Mouse (Mus musculus) MEL (cell line): Measurements from ENCODE around the gene Lypd6b. TPM values are rescaled to one million over a fixed set of nuclear protein-coding genes. Genes with fewer than 3 reads are reported as not detected.

ENCODE experiments used
- DNase-seq: peaks from one replicate; pipeline ENCODE4 v3.0.0; 2011; ENCODE audit warnings: low read depth, low spot score
- H3K27ac ChIP-seq: 2 replicates; pipeline ENCODE4 v1.5.1; 2012; ENCODE audit warnings: low read depth, mild to moderate bottlenecking, control low read depth, low read length, moderate library complexity; ENCODE audit not compliant: control insufficient read depth
- H3K27me3 ChIP-seq, 2 experiments: fragments of 150-350 bp in 1 of 2; sonication (generic) in 1 of 2; 2 replicates each; pipeline ENCODE4 v1.6.1; 2012; ENCODE audit warnings: low read length in 2 of 2, mild to moderate bottlenecking in 2 of 2, improper control_type of control experiment in 1 of 2, moderate library complexity in 1 of 2; ENCODE audit not compliant: insufficient read depth in 2 of 2, control insufficient read depth in 1 of 2
- H3K36me3 ChIP-seq, 2 experiments: 2 replicates each; pipeline ENCODE4 v1.6.1; 2012 to 2014; ENCODE audit warnings: low read length in 2 of 2, improper control_type of control experiment in 1 of 2, inconsistent platforms in 1 of 2, mild to moderate bottlenecking in 1 of 2; ENCODE audit not compliant: insufficient read depth in 2 of 2, control insufficient read depth in 1 of 2
- H3K4me1 ChIP-seq, 2 experiments: fragments of 150-350 bp in 1 of 2; sonication (generic) in 1 of 2; 2 replicates each; pipeline ENCODE4 v1.6.1; 2012; ENCODE audit warnings: low read length in 2 of 2, improper control_type of control experiment in 1 of 2, mild to moderate bottlenecking in 1 of 2; ENCODE audit not compliant: insufficient read depth in 2 of 2, control insufficient read depth in 1 of 2
- H3K4me3 ChIP-seq, 2 experiments: fragments of 150-350 bp in 1 of 2; sonication (generic) in 1 of 2; 2 replicates each; pipeline ENCODE4 v1.5.1; 2012; ENCODE audit warnings: low read depth in 2 of 2, low read length in 2 of 2, mild to moderate bottlenecking in 2 of 2, moderate library complexity in 2 of 2, control low read depth in 1 of 2, improper control_type of control experiment in 1 of 2; ENCODE audit not compliant: control insufficient read depth in 1 of 2, insufficient read depth in 1 of 2
- H3K79me2 ChIP-seq: 2 replicates; pipeline ENCODE4 v1.6.1; 2012; ENCODE audit warnings: mild to moderate bottlenecking, low read length, moderate library complexity; ENCODE audit not compliant: control insufficient read depth, poor library complexity, insufficient read depth
- H3K9ac ChIP-seq: 2 replicates; pipeline ENCODE4 v1.6.1; 2012; ENCODE audit warnings: low read depth, mild to moderate bottlenecking, control low read depth, low read length, moderate library complexity; ENCODE audit not compliant: control insufficient read depth, poor library complexity, severe bottlenecking
- H3K9me3 ChIP-seq: fragments of 150-350 bp; sonication (generic); replicated peaks from 2 replicates; pipeline ENCODE4 v1.6.1; 2012; ENCODE audit warnings: mild to moderate bottlenecking, low read length, improper control_type of control experiment, moderate library complexity; ENCODE audit not compliant: insufficient read depth
- CHD2 ChIP-seq: IDR thresholded peaks from 2 replicates; pipeline ENCODE4 v1.6.1; 2011; ENCODE audit warnings: low read length, improper control_type of control experiment
- CTCF ChIP-seq, 3 experiments: IDR thresholded peaks in 2 of 3; conservative IDR thresholded peaks in 1 of 3; 2 replicates each; pipeline ENCODE4 v1.5.1; 2011 to 2012; ENCODE audit warnings: low read length in 3 of 3, low read depth in 2 of 3, mild to moderate bottlenecking in 2 of 3, improper control_type of control experiment in 1 of 3, inconsistent platforms in 1 of 3, mixed read lengths in 1 of 3, moderate library complexity in 1 of 3; ENCODE audit not compliant: control insufficient read depth in 1 of 3, insufficient read depth in 1 of 3, poor library complexity in 1 of 3, severe bottlenecking in 1 of 3
- ETS1 ChIP-seq: IDR thresholded peaks from 2 replicates; pipeline ENCODE4 v1.6.1; 2012; ENCODE audit warnings: low read depth, mild to moderate bottlenecking, inconsistent platforms, low read length, improper control_type of control experiment, moderate library complexity
- GABPA ChIP-seq: IDR thresholded peaks from 2 replicates; pipeline ENCODE4 v1.6.1; 2012; ENCODE audit warnings: low read depth, mild to moderate bottlenecking, inconsistent platforms, low read length, improper control_type of control experiment, moderate library complexity
- HCFC1 ChIP-seq: IDR thresholded peaks from 2 replicates; pipeline ENCODE4 v1.6.1; 2012; ENCODE audit warnings: low read depth, mild to moderate bottlenecking, inconsistent platforms, low read length, improper control_type of control experiment, moderate library complexity
- JUND ChIP-seq: IDR thresholded peaks from 2 replicates; pipeline ENCODE4 v1.6.1; 2011; ENCODE audit warnings: low read depth, mild to moderate bottlenecking, improper control_type of control experiment, low read length
- KAT2A ChIP-seq: conservative IDR thresholded peaks from 2 replicates; pipeline ENCODE4 v1.6.1; 2012; ENCODE audit warnings: low read depth, low read length, improper control_type of control experiment, inconsistent platforms
- MAX ChIP-seq: IDR thresholded peaks from 2 replicates; pipeline ENCODE4 v1.6.1; 2011; ENCODE audit warnings: low read length, improper control_type of control experiment
- MEF2A ChIP-seq: IDR thresholded peaks from 2 replicates; pipeline ENCODE4 v1.6.1; 2014; ENCODE audit warnings: low read depth, mild to moderate bottlenecking, inconsistent platforms, low read length, improper control_type of control experiment; ENCODE audit not compliant: poor library complexity, insufficient replicate concordance, severe bottlenecking; ENCODE audit errors: extremely low read depth
- MXI1 ChIP-seq: IDR thresholded peaks from 2 replicates; pipeline ENCODE4 v1.6.1; 2011; ENCODE audit warnings: mild to moderate bottlenecking, low read depth, low read length, improper control_type of control experiment
- MYB ChIP-seq: IDR thresholded peaks from 2 replicates; pipeline ENCODE4 v1.6.1; 2011; ENCODE audit warnings: mild to moderate bottlenecking, low read depth, low read length, improper control_type of control experiment
- POLR2A ChIP-seq, 2 experiments: IDR thresholded peaks; 2 replicates each; pipeline ENCODE4 v1.6.1; 2011 to 2012; ENCODE audit warnings: low read length in 2 of 2, mild to moderate bottlenecking in 2 of 2, control low read depth in 1 of 2, improper control_type of control experiment in 1 of 2, low read depth in 1 of 2, moderate library complexity in 1 of 2; ENCODE audit not compliant: control insufficient read depth in 1 of 2, insufficient read depth in 1 of 2, poor library complexity in 1 of 2
- RAD21 ChIP-seq: IDR thresholded peaks from 2 replicates; pipeline ENCODE4 v1.6.1; 2011; ENCODE audit warnings: mild to moderate bottlenecking, low read depth, low read length, improper control_type of control experiment
- SIN3A ChIP-seq: IDR thresholded peaks from 2 replicates; pipeline ENCODE4 v1.6.1; 2012; ENCODE audit warnings: low read length, improper control_type of control experiment, inconsistent platforms
- SMC3 ChIP-seq: IDR thresholded peaks from 2 replicates; pipeline ENCODE4 v1.6.1; 2011; ENCODE audit warnings: low read depth, low read length, improper control_type of control experiment
- TAL1 ChIP-seq: IDR thresholded peaks from 2 replicates; pipeline ENCODE4 v1.6.1; 2012; ENCODE audit warnings: mild to moderate bottlenecking, inconsistent platforms, low read length, moderate library complexity, mixed read lengths
- TBP ChIP-seq: IDR thresholded peaks from 2 replicates; pipeline ENCODE4 v1.8.0; 2011; ENCODE audit warnings: low read depth, low read length, improper control_type of control experiment
- UBTF ChIP-seq: IDR thresholded peaks from 2 replicates; pipeline ENCODE4 v1.6.1; 2012; ENCODE audit warnings: low read depth, mild to moderate bottlenecking, inconsistent platforms, low read length, improper control_type of control experiment, moderate library complexity, borderline replicate concordance; ENCODE audit not compliant: insufficient read depth
- USF1 ChIP-seq: IDR thresholded peaks from 2 replicates; pipeline ENCODE4 v1.6.1; 2014; ENCODE audit warnings: low read depth, mild to moderate bottlenecking, inconsistent platforms, low read length, improper control_type of control experiment, moderate library complexity
- USF2 ChIP-seq, 2 experiments: IDR thresholded peaks; 2 replicates each; pipeline ENCODE4 v1.6.1; 2011 to 2012; ENCODE audit warnings: improper control_type of control experiment in 2 of 2, low read length in 2 of 2, borderline replicate concordance in 1 of 2, inconsistent platforms in 1 of 2, low read depth in 1 of 2, mild to moderate bottlenecking in 1 of 2; ENCODE audit not compliant: insufficient read depth in 1 of 2
- ZKSCAN1 ChIP-seq: IDR thresholded peaks from 2 replicates; pipeline ENCODE4 v1.6.1; 2012; ENCODE audit warnings: low read depth, mild to moderate bottlenecking, inconsistent platforms, low read length, improper control_type of control experiment, moderate library complexity
- ZNF384 ChIP-seq: IDR thresholded peaks from 2 replicates; pipeline ENCODE4 v1.6.1; 2012; ENCODE audit warnings: low read depth, mild to moderate bottlenecking, inconsistent platforms, low read length, improper control_type of control experiment
- polyA plus RNA-seq, 2 experiments: library from polyadenylated mRNA; stranded (reverse) in 1 of 2; unstranded in 1 of 2; fragments of >175 nt in 1 of 2; fragments of >200 nt in 1 of 2; gene quantifications; 2 replicates each; pipeline versions ENCODE4 v1.2.1 to v1.2.4; 2012; ENCODE audit warnings: low replicate concordance in 2 of 2, low read depth in 1 of 2; ENCODE audit not compliant: insufficient read length in 2 of 2, insufficient read depth in 1 of 2, missing spikeins in 1 of 2
- total RNA-seq: library from RNA; depleted of rRNA; stranded (reverse); fragments of 300-350 nt; gene quantifications from 2 replicates; pipeline ENCODE4 v1.2.3, GENCODE M21; 2012

The Lypd6b gene
- total and polyA plus RNA-seq, 3 experiments, result not detected

GRCm38 (mm10) chr2:49883990-49884389, 96.5 kb downstream of the Lypd6b start:
- TF ChIP-seq TBP, result no peak
- TF ChIP-seq JUND, result no peak
- no peak for TF ChIP-seq MEF2A
- no peak for TF ChIP-seq MAX
- TF ChIP-seq ZKSCAN1, result no peak
- no peak for TF ChIP-seq KAT2A
- no peak for TF ChIP-seq CHD2
- TF ChIP-seq MYB, result no peak
- TF ChIP-seq GABPA, result no peak
- TF ChIP-seq TAL1, result no peak
- TF ChIP-seq USF1, result no peak
- no peak for TF ChIP-seq SMC3
- no peak for TF ChIP-seq RAD21
- H3K4me1 ChIP-seq, result no peaks in the 10 kb centered on the region
- H3K27me3 ChIP-seq, result no peaks in the 10 kb centered on the region
- H3K4me3 ChIP-seq, result no peak overlapping the region
- no peaks in the 10 kb centered on the region for H3K79me2 ChIP-seq
- no peak overlapping the region for H3K27ac ChIP-seq
- no peak overlapping the region for H3K9ac ChIP-seq
- no peaks in the 10 kb centered on the region for H3K9me3 ChIP-seq
- H3K36me3 ChIP-seq, result no peaks in the 10 kb centered on the region
- DNase-seq, result no peak

- Histone ChIP-seq H3K36me3 (no peaks in the 10 kb centered on the region), H3K9me3 (no peaks in the 10 kb centered on the region), H3K4me1 (no peaks in the 10 kb centered on the region), H3K27me3 (no peaks in the 10 kb centered on the region), H3K4me3 (no peak overlapping the region), H3K27ac (no peak overlapping the region), H3K9ac (no peak overlapping the region), H3K79me2 (no peaks in the 10 kb centered on the region)
- DNase-seq, result no peak
- TF ChIP-seq JUND, result no peak
- no peak for TF ChIP-seq POLR2A (IDR thresholded peaks at IDR 0.05; ENCODE audit: control insufficient read depth in 1 of 2, insufficient read depth in 1 of 2, low read depth in 1 of 2, low read length in 2 of 2, poor library complexity in 1 of 2)
- TF ChIP-seq MEF2A, result no peak
- no peak for TF ChIP-seq TBP
- TF ChIP-seq MYB, result no peak
- TF ChIP-seq HCFC1, result no peak
- no peak for TF ChIP-seq MXI1
- TF ChIP-seq USF2 (IDR thresholded peaks at IDR 0.05; ENCODE audit: borderline replicate concordance in 1 of 2, insufficient read depth in 1 of 2, low read depth in 1 of 2, low read length in 2 of 2), result no peak
- TF ChIP-seq ZNF384, result no peak
- TF ChIP-seq ETS1, result no peak
- TF ChIP-seq SIN3A, result no peak
- no peak for TF ChIP-seq UBTF
- TF ChIP-seq CTCF (IDR thresholded peaks at IDR 0.05 in 2 of 3, conservative IDR thresholded peaks at IDR 0.05 in 1 of 3; ENCODE audit: control insufficient read depth in 1 of 3, insufficient read depth in 1 of 3, low read depth in 2 of 3, low read length in 3 of 3, poor library complexity in 1 of 3, severe bottlenecking in 1 of 3), result no peak
- TF ChIP-seq, all 39 proteins: peak for 0
Observed at GRCm38 (mm10) chr2:49886209-49886608, 98.7 kb downstream of the Lypd6b start.
